Mouse (Mus musculus): ENCODE measurements around the gene Lcor.

The Lcor gene

DNA sequence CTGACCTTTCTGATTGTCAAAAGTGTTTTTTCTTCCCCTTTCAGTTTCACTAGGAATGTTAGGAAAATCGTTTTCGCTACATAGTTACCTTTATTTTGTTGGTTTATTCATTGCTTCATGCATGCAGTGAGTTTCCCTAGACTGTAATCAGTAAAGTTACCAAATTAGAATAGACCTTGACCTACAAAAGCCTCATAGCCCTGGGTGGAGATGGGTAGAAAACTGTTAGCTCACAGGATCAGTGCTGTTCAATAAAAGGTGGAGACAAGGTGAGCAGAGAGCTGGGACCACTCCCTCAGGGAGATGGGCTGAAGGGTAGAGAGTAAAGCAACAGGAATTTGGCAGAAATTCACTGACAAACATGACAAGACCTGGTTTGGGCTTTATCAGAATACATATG lies 91.3 kb downstream of the Lcor start:
- no peak for DNase-seq

DNA sequence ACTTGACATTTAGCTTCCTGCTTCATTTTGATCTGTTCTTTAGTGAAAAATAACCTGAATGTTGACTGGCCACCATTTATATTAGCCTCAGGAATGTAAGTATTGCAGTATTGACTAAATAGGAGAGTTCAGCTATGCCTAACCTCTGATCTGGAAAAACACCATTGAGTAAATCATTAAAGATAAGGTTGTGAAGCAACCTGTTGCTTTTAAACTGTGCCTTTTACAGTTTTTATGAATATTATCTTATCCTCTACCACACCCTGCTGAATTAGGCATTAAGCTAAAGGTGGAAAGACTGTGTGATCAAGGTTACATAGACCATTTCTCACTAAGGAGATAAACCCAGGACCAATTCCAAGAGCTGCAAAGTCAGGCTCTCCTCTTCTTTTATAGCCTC lies 95.1 kb downstream of the Lcor start:
- DNase-seq, result no peak

DNA sequence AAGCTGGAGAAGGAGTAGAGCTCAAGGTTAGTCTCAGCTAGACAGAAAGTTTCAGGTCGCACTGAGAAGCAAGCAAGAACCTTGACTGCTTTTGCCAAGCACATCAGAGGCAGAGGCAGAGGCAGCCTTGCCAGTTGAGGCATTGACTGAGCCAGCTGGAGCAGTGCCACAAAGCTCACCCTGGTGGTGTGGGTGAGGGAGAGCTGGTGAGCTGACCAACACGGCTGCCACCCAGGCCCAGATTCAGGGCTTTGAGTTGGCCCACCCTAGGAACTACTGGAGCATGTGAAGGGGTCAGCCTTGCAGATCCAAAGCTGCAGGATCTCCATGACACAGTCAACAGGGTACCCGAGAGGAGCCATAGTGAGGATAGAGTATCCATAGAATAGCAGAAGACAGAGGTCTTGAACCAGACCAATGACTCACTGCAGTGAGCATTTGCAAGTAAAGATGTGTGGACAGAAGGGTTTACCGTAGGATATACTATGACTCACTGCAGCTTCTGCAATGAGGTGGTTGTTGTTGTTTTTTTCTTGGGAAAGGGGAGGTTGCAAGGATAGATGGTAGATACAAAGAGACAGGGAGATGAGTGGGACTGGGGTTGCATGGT lies 97.0 kb downstream of the Lcor start:
- no peak for DNase-seq

DNA sequence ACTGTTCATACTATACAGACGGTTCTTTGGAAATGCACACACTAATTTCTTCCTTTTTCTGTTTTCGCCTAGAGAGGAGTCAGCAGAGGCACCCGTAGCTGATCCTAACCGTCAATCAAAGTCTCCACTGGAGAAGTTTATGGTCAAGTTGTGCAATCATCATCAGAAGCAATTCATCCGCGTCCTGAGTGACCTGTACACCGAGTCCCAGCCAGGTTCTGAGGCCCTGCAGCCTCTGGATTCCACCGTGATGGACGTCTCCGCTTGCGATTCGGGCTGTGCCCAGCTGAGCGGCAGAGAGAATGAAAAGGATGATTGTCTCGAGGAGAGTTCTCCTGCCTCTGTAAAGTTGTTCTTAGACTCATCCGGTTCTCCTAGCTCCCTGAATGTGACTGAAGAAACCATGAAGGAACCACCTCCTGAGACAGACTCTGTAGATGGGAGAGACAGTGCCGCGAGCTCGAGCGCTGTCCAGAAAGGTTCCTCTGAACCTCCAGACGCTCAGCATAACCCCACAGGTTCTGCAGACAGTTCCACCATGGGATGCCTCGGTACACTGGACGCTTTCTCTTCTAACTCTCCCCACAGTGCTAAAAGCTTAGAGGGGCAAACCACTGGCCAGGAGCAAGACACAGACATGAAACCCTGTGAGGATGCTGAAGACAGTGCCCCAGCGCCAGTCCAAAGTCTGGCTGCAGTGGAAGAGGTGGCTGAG lies 99.4 kb downstream of the Lcor start, which contains the start of gene Gm340:
Gm340 (plus strand) TSS at position 665 of the 715 bp plus-strand sequence.
- DNase-seq, result no peak

DNA sequence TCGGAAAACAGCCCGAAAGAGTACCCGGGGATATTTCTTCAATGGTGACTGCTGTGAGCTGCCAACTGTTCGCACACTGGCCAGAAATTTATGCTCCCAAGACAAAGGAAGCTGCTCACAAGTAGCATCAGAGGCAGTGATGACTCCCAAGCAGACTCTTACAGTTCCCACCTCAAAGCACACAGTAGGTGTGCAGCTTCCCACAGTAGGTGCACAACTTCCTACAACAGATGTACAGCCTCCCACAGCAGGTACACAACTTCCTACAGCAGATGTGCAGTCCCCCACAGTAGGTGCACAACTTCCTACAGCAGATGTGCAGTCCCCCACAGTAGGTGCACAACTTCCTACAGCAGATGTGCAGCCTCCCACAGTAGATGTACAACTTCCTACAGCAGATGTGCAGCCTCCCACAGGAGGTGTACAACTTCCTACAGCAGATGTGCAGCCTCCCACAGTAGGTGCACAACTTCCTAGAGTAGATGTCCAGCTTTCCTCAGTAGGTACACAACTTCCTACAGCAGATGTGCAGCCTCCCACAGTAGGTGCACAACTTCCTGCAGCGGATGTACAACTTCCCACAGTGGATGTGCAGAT lies 100.6 kb downstream of the Lcor start:
- no peak for DNase-seq

DNA sequence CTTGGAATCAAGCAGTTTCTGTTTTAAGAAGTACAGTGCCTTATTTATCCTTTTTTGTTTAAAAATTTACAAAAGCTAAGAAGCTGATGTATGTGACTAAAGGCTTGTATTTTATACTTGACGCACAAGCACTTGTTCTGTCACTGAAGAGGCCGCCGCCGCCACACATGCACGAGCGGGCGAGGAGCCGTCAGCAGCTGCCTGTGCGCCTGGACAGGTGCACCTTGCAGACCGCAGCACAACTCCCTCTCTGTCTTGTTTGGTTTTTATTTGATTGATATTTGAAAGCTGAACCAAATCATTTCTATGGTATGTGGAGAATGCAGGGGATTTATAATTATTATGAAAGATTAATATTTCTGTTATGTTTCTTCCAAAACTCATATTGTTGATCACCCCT lies 104.3 kb downstream of the Lcor start:
- no peak for DNase-seq

DNA sequence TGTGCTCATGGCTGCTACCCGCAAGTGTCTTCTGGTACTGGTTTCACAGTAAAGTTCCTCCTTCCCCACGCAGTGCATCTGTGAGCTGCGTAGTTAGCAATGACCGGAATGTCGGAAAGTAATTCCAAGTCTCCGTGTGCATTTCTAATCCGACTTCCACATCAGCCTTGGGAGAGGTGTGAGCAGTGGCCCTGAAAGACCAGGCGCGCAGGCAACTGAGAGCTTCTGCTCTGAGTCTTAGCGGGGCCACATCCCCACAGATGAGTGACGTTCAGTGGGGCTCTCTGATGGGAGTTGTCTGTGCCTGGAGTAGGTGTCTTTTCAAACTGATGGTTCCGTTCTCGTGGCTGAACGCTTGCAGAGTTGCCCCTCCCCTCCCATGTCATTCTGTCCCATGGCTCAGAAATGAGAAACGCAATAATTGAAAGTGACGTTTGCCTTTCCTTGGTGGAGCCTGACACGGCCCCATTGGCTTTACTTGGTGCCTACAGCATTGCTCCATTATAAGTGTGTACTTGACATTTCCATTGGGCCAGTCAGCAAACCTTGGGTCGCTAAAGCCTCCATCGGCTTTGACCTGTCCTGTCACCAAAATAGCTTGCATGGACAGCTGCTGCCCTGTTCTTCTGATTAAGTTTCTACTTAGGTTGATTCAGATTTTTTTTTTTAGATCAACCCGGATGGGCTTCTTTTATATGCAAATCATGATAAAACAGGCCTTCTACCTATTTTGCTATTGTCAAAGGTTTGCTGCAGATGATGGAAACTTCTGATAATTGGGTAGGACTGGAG lies 105.2 kb downstream of the Lcor start:
- no peak for DNase-seq

DNA sequence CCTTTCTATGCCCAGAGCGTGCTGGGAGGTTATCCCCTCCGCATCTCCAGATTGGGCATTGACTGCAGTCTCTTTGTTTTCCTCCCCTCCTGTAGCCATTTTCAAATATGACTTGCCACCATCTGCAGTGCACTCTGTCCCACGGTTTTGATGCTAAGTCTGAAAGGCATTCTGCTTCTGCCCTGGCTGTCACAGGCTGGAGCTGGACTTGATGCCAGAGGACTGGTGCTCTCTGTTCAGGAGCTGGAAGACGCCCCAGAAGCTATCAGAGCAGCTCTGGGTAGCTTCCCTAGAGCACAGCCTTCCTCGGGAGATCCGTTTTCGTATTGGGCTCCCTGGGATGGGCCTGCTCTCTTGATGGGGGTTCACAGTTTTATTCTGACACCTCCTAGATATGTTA lies 106.6 kb downstream of the Lcor start:
- DNase-seq, result no peak

DNA sequence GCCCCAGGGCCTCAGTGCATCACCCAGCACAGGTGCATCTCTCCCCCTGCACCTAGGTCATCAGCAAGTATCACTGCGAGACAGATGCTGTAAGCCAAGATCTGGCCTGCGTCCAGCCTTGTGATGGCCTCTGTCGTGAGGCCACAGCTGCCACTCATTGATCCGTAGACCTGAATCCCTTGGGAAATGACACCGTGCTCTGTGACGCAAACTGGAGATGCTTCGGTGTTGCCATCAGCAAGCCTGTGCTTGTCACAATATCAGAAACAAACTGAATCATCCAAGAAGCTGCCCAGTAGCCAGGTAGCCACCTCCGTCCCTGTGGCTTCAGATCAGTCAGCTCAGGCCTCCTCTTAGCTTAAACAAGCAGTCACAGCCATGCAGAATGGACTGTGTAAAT lies 107.2 kb downstream of the Lcor start:
- DNase-seq, result no peak

DNA sequence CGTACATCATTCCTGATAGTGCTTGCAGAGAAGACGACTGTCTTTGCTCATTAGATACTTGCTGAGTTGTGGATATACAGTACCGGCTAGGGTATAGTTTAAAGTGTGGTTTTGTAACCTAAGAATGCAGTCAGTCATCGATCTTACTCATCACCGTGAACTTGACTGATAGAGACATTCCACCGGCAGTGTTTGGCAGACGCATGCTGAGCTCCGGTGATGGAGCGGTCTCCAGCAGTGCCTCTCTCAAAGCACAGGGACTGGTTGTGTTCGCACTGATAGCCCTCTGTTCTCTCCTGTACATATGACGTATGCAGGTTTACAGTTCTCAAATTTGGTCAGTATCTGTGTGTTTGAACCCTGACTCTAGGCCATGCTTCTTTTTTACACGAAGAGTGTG lies 109.4 kb downstream of the Lcor start:
- no peak for DNase-seq

DNA sequence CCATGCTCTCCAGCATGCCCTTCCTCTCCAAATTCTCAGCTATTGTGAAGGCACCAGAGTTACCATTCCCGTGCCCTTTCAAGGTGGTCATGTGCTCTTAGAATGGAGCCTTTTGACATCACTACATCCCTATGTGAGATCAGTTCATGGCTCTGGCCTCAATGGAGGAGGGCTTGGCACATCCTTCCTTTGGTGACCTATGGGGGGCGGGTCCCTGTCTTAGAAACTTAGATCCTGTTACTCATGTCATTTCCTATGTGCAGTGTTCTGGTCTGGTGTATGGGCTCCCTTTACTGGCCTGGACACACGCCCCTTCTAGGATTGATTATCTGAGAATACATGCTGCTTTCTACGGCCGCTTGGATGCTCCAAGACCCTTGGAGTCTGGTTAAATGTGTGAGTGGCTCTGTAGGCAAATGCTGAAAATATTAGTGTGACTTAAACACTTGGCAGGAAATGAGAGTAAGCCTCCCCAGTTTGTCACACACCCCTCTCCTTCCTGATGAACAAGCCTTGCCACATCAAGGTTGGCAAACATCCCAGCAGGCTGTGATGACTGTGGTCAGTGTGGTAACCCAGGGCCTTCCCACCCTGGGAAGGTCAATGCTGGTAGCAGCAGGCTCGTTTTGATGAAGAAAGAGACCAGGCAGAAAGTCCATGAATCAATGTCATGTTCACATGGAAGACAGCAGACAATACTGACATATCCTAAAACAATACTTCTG lies 114.9 kb downstream of the Lcor start:
- no peak for DNase-seq

DNA sequence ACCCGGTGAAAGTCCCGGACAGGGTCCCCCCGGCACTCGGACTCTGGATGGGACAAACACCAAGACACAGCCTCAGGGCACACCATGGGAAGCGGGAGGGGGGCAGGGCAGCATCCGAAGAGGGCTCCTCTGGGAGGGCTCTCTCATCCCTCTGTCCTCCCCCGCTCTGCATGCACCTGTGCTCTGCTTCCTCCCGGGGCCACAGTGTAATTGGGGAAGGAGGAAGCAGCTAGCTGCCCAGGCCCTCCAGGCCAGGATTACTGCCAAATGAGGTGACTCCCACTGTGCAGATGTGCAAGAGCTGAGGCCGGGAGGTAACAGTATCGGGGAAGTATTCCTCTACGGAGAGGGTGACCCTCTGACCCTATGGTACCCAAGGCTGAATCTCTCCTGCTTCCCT lies 118.2 kb downstream of the Lcor start:
- DNase-seq, result no peak

DNA sequence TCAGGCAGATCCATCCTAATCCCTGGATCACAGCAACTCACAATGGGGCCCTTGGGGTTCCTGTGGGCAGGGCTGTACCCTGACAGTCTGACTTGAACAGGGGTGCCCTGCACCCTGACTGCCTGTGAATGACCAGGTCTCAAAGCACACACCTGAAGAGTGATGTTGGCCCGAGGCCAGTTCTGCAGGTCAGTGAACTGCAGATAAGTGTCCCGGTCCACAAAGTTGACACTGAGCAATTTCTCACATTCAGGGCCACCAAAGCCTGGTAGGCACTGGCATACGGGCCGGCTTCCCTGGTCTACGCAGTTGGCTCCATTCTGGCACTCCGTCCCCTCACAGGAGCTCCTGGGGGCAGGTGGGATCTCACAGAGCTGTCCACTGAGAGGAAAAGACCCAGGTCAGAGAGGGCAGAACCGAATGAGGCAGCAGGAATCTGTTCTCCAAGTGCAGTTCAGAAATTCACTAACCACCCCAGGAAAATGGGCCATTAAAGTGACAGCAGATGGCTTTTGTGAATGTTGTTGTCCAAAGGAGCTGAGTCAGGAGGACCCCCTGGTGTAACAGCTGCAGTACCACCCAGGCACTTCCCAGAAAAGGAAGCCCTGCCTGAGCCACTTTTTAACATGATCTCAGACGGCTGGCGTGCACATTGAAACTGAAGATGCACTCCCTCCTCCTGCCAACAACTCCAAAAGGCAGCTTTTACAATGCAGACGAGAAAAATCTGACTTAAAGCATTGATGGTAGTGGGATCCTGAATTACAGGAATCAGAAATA lies 124.0 kb downstream of the Lcor start:
- DNase-seq, result no peak

DNA sequence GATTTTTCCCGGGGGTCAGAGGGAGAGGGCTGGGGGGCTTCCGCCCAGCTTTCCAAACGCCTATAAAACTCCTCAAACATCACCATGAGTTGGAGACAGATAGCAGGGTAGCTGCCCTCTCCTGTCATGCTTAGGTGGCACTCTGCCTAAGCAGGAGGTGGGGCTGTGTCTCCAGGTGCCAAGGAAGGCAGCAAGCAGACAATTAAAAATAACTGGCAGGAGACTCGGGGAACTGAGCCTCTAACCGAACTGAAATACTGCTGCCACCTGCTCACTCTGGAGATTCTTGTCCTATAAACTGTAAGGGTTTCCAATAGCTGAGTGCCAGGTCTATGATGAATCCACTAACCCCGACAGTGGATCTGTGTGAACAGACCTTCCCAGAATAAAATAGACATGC lies 129.2 kb downstream of the Lcor start:
- DNase-seq, result no peak
